Mouse (Mus musculus) mouse embryonic stem cell (cell line): Measurements from ENCODE around the gene Zfp292.

Source experiments
- in situ Hi-C, 2 experiments: fragments of 300-500 bp; cut with MboI; formaldehyde crosslinking; loops; 1 replicate in 1 of 2; 3 replicates in 1 of 2; pipeline ENCODE4 v1.14.3; 2019 to 2020; ENCODE audit warnings: low sequenced_read_pairs in 2 of 2, low pct_unique_long_range_greater_than_20kb in 1 of 2, mixed read lengths in 1 of 2; ENCODE audit not compliant: unreplicated experiment in 1 of 2

Zfp292 gene

DNA sequence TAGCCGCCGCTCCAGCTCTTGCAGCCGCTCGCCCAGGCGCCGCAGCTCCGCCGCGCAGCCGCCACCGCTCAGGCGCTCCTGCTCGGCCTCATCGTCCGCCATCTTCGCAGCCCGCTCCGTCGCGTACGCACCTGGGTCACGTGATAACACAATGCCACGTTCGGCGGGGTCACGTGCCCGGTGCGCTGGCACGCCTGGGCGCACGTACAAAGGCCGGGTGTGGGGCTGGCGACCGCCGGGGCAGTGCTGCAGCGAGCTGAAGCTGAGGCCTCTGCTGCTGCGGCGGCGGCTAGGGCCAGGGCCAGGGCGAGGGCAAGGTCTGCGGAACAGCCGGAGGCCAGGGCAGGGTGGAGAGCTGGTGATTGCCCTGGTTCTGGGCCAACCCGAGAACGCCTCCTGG lies at the start of gene Zfp292:
Gene Zfp292 (minus strand): TSS at position 143 of the 400 bp plus-strand sequence.
- in situ Hi-C loops, result no loop called here

DNA sequence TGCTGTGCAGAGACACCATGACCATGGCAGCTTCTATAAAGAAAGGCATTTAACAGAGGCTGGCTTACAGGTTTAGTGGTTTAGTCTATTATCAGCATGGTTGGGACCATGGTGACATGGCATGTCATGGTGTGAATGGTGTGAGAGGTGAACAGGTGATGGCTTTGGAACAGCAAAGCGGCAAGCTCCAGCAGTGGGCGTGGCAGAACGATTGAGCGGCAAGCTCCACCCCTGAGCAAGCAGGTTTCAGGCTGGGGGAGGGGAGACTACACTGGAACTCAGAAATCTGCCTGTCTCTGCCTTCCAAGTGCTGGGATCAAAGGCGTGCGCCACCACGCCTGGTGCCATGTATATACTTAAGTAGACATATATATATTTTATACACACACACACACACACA lies 45.6 kb upstream of the Zfp292 start:
- in situ Hi-C loops, result loop anchor here in 1 of 2 experiments (10.0 kb wide), 1 partner anchor 144 kb away; no protein-coding TSS in a partner anchor

DNA sequence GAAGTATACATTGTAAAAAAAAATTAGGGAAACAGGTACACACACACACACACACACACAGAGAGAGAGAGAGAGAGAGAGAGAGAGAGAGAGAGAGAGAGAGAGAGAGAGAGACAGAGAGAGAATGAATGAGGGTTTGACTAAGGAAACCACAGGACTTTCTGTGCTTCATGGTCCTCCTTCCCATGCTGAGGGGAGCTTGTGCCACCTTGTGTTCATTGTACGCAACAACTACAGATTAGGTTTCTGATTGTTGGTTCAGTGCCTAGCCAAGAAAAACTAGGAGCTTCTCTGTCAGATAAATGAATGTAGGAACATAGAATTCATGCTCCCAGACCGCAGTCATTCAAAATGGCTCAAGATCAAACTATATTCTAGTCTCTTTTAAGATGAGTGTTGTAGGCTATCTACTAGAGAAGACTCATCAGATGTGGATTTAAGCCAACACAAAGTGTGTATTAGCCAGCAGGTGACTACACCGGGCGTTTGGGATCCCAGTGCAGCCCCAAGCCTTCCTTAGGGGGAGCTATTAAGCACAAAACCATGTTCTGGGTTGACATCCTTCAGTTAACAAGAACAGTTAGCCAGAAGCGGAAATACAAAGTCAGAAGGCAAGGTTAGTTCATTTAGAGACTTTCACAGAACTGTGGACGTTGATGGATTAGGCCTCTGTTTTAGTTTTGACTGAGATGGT lies 39.6 kb upstream of the Zfp292 start:
- in situ Hi-C loops, result loop anchor here (10.0 to 25.0 kb wide), 3 partner anchors 138 to 335 kb away; no protein-coding TSS in a partner anchor

DNA sequence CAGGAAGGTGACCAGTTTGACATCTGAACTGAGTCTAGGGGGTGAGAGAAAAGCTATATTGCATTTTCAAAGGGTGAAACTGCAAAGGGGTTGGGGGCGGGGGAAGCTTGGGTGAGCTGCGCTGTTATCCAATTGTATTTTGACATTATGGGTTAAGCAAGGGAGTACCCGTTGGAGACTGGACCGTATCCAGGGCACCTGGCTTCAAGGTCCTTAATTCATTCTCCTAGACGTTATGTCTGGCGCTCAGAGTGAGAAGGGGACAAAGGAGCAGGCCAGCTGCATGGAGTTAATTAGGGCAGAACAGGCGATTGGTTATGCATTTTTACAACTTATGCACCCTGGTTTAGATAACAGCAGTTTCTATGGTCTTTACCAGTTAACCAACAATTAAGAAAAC lies 34.6 kb upstream of the Zfp292 start:
- in situ Hi-C loops, result loop anchor here (10.0 to 25.0 kb wide), 3 partner anchors 205 to 330 kb away; no protein-coding TSS in a partner anchor

DNA sequence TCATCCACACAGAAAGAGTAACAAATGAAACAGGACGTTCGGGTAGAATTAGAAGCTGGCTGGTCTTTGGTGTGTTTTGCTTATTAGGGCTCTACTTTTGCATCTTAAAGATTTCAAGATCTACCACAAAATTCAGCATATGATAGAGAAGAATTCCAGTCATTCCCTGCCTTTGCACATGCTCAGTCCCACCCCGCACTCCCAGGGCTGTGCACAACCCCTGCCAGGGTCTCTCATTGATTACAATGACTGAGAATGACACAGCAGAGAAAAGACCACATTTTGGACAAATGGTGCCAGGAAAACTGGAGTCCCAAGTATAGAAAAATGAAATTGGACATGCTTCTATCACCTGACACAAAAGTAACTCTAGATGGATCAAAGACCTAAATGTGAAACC lies 29.4 kb upstream of the Zfp292 start:
- in situ Hi-C loops, result loop anchor here (10.0 to 25.0 kb wide), 3 partner anchors 200 to 325 kb away; no protein-coding TSS in a partner anchor

DNA sequence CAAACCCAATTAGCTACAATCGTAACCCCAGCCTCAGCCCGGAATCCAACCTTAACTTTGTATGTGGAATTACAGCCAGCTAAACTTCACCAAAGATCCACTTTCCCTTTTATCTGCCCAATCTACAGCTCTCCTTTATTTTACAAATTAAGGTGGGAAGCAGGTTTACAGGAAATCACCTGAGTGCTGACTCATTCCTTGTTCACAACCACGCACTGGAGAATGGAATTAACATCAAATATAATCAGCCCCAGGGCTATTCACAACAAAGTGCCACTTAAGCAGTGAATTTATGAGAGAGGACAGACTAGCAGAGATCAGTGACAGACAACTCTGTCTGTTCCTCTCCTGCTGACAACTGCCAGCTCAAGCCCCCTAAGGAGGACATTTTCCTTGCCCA lies 28.6 kb upstream of the Zfp292 start:
- in situ Hi-C loops, result loop anchor here (10.0 to 25.0 kb wide), 3 partner anchors 199 to 324 kb away; no protein-coding TSS in a partner anchor

DNA sequence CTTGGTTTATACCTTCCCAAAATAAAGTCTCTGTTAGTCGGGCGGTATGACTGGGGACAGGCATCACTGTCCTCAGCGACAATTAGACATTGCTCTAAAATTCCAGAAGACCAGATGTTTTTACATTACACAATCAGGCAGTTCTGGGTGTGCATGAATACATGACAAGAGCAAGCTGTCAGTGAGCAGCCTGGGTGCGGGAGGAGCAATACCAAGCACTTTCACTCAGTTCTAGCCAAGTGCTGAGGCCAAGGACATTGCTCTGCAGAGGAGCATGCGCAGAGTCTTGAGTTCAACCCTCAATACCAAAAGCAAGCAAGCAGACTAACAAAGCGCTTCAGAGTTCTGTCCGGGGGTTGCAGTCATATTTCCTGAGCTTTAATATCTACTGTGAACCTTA lies 25.4 kb upstream of the Zfp292 start:
- in situ Hi-C loops, result loop anchor here in 1 of 2 experiments (25.0 kb wide), 2 partner anchors 196 to 321 kb away; no protein-coding TSS in a partner anchor

DNA sequence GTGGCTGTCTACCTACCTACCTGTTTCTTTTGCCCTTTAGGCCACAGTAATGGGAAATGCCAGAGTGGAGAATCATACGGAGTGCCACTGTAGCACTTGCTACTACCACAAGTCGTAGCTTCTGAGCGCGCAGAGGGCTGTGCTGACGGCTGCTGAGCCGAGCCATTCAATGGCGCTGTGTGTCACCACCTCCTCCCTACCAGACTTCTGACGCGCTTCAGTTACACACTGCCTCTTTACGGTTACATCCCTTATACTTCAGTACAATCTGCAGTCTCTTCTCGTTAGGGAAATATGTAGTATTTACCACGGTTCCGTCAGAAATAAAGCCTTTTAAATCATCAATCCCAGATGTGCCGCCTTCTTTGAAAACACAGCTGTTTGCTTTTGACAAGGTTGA lies 24.3 kb upstream of the Zfp292 start:
- in situ Hi-C loops, result loop anchor here in 1 of 2 experiments (25.0 kb wide), 2 partner anchors 195 to 320 kb away; no protein-coding TSS in a partner anchor

DNA sequence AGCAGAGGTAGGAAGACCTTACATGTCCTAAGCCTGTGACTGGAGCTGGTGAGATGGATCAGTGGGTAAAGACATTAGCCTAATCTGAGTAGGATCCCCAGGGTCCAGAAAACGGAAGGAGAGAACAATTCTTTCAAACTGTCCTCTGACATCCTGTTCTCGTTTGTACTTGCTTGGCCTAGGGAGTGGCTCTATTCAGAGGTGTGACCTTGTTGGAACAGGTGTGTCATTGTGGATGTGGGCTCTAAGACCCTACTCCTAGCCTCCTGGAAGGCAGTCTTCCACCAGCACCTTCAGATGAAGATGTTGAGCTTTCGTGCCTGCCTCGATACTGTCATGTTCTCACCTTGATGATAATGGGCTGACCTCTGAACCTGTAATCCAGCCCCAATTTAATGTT lies 23.4 kb upstream of the Zfp292 start:
- in situ Hi-C loops, result loop anchor here in 1 of 2 experiments (25.0 kb wide), 2 partner anchors 194 to 319 kb away; no protein-coding TSS in a partner anchor

DNA sequence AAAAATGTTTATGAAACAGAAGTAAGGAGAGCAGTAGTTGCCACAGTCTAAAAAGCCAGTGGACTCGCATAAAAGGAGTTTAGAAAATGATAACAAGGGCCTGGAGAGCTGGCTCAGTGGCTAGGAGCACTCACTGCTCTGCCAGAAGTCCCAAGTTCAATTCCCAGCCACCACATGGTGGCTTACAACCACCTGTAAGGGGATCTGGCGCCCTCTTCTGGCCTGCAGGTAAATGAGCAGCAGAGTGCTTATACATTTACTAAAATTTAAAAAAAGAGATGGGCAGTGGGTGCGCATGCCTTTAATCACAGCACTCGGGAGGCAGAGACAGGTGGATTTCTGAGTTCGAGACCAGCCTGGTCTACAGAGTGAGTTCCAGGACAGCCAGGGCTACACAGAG lies 22.6 kb upstream of the Zfp292 start:
- in situ Hi-C loops, result loop anchor here in 1 of 2 experiments (25.0 kb wide), 2 partner anchors 193 to 318 kb away; no protein-coding TSS in a partner anchor

DNA sequence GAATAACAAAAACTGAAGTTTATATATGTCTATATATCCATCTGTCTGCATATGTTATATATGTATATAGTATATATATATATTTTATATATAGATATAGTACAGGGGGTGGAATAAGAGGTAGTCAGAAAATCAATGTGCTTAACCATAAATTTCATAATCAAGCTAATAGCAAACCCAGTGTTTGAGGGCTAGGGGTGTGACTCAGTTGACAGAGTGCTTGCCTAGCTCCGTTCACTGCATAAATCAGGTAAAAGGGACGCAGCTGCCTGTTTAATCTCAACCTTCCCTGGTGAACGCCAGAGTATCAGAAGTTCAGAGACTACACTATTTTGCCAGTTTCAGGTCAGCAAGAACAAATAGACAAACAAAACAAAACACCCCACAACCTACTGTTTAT lies 18.8 kb upstream of the Zfp292 start:
- in situ Hi-C loops, result loop anchor here in 1 of 2 experiments (25.0 kb wide), 2 partner anchors 189 to 314 kb away; no protein-coding TSS in a partner anchor

DNA sequence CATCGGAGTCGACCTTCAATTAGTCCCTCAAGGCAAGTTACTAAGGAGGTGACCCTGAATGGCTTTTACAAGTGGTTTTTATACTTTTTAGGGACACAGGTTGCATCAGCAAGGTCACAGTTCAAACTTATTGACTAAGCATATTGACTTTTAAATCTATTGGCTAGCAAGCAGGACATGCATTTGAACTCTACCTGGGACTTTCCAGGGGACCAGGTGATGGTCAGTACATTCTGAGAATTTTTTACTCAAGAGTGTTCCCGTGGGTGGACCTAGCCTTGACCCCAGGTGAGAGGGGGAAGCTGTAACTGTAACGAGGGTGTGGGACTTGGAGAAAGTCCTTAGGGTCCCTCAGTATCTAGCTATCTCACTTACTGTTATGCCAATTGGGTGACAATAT lies 18.4 kb upstream of the Zfp292 start:
- in situ Hi-C loops, result loop anchor here in 1 of 2 experiments (25.0 kb wide), 2 partner anchors 189 to 314 kb away; no protein-coding TSS in a partner anchor

DNA sequence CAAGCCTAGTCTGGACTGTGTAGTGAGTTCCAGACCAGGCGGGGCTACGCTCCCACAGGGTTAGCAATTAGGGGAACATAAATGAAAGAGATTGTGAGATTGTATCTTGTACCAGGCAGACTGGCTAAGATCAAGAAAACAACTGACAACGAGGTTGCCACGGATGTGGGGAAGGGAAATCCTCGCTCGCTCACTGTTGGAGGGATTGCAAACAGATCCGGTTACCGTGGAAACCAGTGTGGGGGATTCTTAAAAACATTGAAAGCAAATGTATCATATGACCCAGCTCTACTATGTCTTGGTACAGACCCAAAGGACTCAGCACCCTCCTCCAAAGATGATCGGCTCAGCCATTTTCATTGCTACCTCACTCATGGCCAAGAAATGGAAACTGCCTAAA lies 17.4 kb upstream of the Zfp292 start:
- in situ Hi-C loops, result loop anchor here in 1 of 2 experiments (25.0 kb wide), 2 partner anchors 188 to 313 kb away; no protein-coding TSS in a partner anchor

DNA sequence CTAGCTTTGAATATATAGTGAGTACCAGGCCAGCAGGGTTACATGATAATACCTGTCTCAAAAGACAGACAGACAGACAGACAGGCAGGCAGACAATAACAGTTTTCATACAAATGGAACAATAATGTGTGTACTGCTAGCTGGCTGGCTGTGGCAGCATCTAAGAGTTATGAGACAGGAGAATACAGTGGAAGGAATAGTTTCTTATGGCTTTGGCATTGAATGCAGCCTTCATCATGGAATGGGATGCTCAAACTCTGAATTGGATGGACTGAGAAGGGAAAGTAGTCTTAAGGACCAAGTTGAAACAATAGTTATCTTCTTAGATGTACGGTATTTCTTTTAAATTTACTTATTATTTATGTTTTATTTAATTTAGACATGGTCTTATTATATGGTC lies 16.6 kb upstream of the Zfp292 start:
- in situ Hi-C loops, result no loop called here

DNA sequence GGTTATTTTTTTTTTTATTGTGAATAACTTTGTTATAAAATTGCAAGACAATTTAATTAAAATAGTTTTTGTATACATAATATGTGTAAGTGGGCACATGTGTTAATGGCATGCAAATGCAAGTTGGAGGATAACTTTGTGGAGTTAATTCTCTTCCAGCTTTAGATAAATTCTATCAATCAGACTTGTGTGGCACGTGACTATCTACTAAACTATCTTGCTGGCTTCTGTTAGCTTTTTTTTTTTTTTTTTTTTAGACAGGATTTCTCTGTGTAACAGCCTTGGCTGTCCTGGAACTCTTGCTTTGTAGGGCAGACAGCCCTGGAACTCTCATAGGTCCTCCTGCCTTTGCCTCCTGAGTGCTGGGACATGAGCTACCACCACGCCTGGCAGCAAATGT lies 15.7 kb upstream of the Zfp292 start:
- in situ Hi-C loops, result no loop called here

DNA sequence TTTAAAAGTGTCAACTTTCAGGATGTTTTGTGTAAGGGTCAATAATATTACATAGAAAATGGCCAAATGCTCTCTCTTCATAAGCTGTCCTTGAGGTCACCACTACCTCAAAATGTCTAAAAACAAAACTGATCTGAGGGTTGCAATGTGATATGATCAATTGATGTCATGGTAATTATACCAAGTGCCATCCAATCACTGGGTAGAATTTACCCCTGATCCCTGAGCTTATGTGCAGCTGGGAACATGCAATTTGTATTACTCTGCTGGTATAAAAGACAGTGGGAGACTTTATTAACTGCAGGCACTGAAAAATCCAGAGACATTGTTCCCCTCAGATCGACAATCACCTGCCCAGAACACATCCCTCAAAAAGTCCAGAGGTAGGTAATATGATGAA lies 10.7 kb upstream of the Zfp292 start, which contains the start of gene Cga:
Gene Cga (plus strand): TSS at position 301 of the 400 bp plus-strand sequence.
- in situ Hi-C loops, result no loop called here

DNA sequence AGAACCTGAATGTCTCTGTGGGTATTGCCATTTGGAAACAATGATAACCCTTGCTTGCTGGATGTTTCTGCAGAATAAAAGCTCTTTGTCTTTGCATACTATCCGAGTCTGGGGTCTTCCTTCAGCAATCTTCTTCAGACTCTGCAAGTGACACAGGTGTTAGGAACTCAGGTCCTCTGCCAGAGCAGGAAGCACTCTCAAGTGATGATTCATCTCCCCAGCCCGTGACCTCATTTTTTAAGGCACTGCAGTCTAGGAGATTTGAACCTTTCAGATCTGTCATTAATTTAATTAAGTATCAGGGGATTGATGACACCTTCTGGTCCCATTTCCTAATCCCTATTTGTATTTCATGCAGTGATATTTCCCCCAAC lies 7.0 kb upstream of the Zfp292 start:
- in situ Hi-C loops, result no loop called here

DNA sequence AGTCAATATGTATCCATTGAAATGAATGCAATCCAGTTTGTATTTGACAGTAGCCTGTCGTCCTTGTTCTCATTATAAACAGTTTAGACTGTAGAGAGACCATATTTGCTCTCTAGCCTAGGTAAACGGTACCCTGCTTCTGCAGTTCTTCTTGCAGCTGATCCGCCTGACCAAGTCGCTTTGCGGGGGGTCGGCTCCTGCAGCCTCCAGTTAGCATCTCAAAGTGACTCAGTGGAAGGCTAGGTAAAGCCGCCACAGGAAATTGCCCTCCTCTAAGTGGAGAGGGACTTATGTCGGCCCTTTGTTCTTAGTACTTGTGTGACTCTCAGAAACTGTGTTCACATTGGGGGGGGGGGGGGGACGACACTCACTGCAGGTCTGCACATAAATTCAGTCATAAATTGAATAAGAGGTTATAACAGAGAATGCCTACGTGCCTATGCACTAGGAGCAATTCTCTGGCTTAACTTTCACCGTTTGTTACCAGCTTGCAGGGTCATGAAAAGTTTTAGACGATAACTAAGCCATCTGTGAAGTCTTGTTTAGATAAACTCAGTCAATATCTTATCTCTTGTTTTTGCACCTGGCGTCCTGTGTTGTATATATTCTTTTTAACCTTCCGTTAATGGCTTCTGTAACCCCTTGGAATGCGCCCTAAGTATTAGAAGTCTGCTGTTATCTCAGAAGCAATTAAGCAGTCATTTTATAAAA lies 6.5 kb upstream of the Zfp292 start:
- in situ Hi-C loops, result no loop called here

DNA sequence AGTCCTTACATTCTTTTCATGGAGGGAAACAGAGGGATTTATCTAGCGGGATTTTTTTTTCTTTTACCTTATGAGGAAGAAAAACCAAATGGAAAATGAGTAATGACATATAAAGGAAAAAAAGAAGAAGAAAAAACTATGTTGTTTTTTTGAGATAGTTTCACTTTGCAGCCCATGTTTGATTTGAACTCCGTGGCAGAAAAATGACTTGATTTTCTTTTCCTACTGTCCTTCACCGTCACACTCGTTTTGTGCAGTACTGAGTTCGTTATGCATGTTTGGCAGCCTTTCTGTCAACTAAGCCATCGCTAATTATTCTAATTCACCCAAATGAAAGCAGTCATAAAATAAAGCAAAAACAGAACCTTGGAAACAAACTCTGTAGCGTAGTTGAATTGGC lies 4.5 kb upstream of the Zfp292 start:
- in situ Hi-C loops, result no loop called here
